Mouse (Mus musculus): ENCODE measurements around the gene R3hdm1. TPM values are rescaled to one million over a fixed set of nuclear protein-coding genes. Genes with fewer than 3 reads are reported as not detected.

R3hdm1 gene
- polyA plus RNA-seq, 1 experiment from 2014 or later = 67.4 TPM

DNA sequence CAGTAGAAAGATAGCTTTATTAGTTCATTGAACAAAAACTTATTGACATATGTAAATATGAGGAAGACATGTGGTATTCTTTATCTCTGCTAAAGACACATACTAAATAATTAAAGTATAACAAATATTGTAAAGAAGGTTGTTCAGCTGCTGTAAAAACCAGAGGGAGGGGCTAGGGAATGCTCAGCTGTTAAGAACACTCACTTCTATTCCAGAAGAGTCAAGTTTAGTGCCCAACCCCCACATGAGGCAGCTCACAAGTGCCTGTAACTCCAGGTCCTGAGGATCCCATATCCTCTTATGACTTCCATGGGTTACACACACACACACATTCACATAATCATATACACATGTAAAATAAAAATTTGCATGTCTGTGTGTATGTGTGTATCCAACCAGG, 67.0 kb downstream of the R3hdm1 start:
- DNase-seq (ENCODE audit: low spot score) (no peak), ATAC-seq (replicated peaks; ENCODE audit: low FRiP score, low TSS enrichment, low read depth) (no peak)
- Histone ChIP-seq H3K9me3 (ENCODE audit: control insufficient read depth, low read length) (no peaks in the 10 kb centered on the region), H3K9ac (ENCODE audit: low read length) (no peak overlapping the region), H3K27ac (ENCODE audit: low read depth) (no peak overlapping the region), H3K36me3 (ENCODE audit: control insufficient read depth, insufficient read depth, low read length) (peaks cover 11% of the 10 kb centered on the region), H3K27me3 (replicated peaks; ENCODE audit: control insufficient read depth, insufficient read depth, low read length) (no peaks in the 10 kb centered on the region), H3K4me1 (replicated peaks; ENCODE audit: control insufficient read depth, insufficient read depth, low read length) (no peaks in the 10 kb centered on the region), H3K4me2 (ENCODE audit: low read length) (no peak overlapping the region), H3K4me3 (ENCODE audit: low read depth, low read length) (no peak overlapping the region)

- 75% methylated on average over 2 of the region's 2 CpGs for WGBS
- DNase-seq (ENCODE audit: low spot score) = no peak
These were observed 88.3 kb downstream of the R3hdm1 start for GRCm38 (mm10) chr1:128191426-128191825.

DNA sequence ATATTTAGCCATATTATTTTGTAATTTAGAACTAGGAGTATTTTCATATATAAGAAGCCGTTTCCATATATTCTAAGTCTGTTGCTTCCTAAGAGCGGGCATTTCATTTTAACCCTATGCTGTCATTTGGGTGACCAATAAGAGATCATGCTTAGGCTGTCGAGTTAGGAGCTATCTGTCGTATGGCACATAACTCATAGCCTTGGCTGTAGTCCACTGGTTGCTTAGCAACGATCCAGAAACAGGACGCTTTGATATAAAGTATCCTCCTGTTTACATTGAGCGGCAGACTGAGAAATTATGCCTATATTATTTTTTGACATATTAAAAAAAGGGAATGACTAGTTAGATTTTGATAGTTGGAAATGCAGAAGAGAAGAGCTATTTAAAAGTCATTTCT, 89.3 kb downstream of the R3hdm1 start:
- no peaks in the 10 kb centered on the region for H3K4me1 ChIP-seq (replicated peaks; ENCODE audit: control insufficient read depth, insufficient read depth, low read length)
- ATAC-seq (replicated peaks; ENCODE audit: low FRiP score, low TSS enrichment, low read depth) (no peak), DNase-seq (ENCODE audit: low spot score) (no peak)
- H3K36me3 ChIP-seq (ENCODE audit: control insufficient read depth, insufficient read depth, low read length) = peaks cover 57% of the 10 kb centered on the region
- no peaks in the 10 kb centered on the region for H3K9me3 ChIP-seq (ENCODE audit: control insufficient read depth, low read length)
- WGBS = 64% methylated on average over 7 of the region's 7 CpGs
- no peak overlapping the region for H3K9ac ChIP-seq (ENCODE audit: low read length)
- no peak overlapping the region for H3K4me3 ChIP-seq (ENCODE audit: low read depth, low read length)
- no peak overlapping the region for H3K4me2 ChIP-seq (ENCODE audit: low read length)
- H3K27ac ChIP-seq (ENCODE audit: low read depth) = no peak overlapping the region
- no peaks in the 10 kb centered on the region for H3K27me3 ChIP-seq (replicated peaks; ENCODE audit: control insufficient read depth, insufficient read depth, low read length)

More at GRCm38 (mm10) chr1:128191426-128191825, 88.3 kb downstream of the R3hdm1 start:
- Histone ChIP-seq H3K27me3 (replicated peaks; ENCODE audit: control insufficient read depth, insufficient read depth, low read length) (no peaks in the 10 kb centered on the region), H3K36me3 (ENCODE audit: control insufficient read depth, insufficient read depth, low read length) (peaks cover 58% of the 10 kb centered on the region), H3K4me1 (replicated peaks; ENCODE audit: control insufficient read depth, insufficient read depth, low read length) (no peaks in the 10 kb centered on the region), H3K9me3 (ENCODE audit: control insufficient read depth, low read length) (no peaks in the 10 kb centered on the region), H3K27ac (ENCODE audit: low read depth) (no peak overlapping the region), H3K4me3 (ENCODE audit: low read depth, low read length) (no peak overlapping the region), H3K9ac (ENCODE audit: low read length) (no peak overlapping the region), H3K4me2 (ENCODE audit: low read length) (no peak overlapping the region)
- ATAC-seq (replicated peaks; ENCODE audit: low FRiP score, low TSS enrichment, low read depth) = no peak

DNA sequence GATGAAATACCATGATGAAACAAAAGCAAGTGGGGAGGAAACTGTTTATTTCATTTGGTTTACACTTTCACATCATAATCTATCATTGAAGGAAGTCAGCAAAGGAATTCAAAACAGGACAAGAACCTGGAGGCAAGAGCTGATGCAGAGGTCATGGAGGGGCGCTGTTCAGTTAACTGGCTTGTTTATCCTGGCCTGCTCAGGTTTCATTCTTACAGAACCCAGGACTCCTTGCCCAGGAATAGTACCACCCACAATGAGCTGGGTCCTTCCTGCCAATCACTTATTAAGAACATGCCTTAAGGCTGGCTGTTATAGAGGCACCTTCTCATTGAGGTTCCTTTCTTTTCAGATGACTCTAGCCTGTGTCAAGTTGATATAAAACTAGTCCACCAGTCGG, 90.9 kb downstream of the R3hdm1 start:
- H3K27ac ChIP-seq (ENCODE audit: low read depth) = no peak overlapping the region
- 31% methylated on average over 2 of the region's 2 CpGs for WGBS

GRCm38 (mm10) chr1:128197353-128197752, 94.3 kb downstream of the R3hdm1 start:
- H3K4me2 ChIP-seq (ENCODE audit: low read length) = no peak overlapping the region
- H3K27me3 ChIP-seq (replicated peaks; ENCODE audit: control insufficient read depth, insufficient read depth, low read length) = no peaks in the 10 kb centered on the region
- ATAC-seq (replicated peaks; ENCODE audit: low FRiP score, low TSS enrichment, low read depth) (no peak), DNase-seq (ENCODE audit: low spot score) (no peak)
- no peaks in the 10 kb centered on the region for H3K4me1 ChIP-seq (replicated peaks; ENCODE audit: control insufficient read depth, insufficient read depth, low read length)
- peaks cover 59% of the 10 kb centered on the region for H3K36me3 ChIP-seq (ENCODE audit: control insufficient read depth, insufficient read depth, low read length)
- no peak overlapping the region for H3K9ac ChIP-seq (ENCODE audit: low read length)
- no peak overlapping the region for H3K27ac ChIP-seq (ENCODE audit: low read depth)
- no peak overlapping the region for H3K4me3 ChIP-seq (ENCODE audit: low read depth, low read length)
- 92% methylated on average over 1 of the region's 1 CpGs for WGBS
- H3K9me3 ChIP-seq (ENCODE audit: control insufficient read depth, low read length) = no peaks in the 10 kb centered on the region

More for the DNA sequence above, 90.9 kb downstream of the R3hdm1 start:
- Histone ChIP-seq H3K9ac (ENCODE audit: low read length) (no peak overlapping the region), H3K4me2 (ENCODE audit: low read length) (no peak overlapping the region), H3K4me3 (ENCODE audit: low read depth, low read length) (no peak overlapping the region), H3K27me3 (replicated peaks; ENCODE audit: control insufficient read depth, insufficient read depth, low read length) (no peaks in the 10 kb centered on the region), H3K9me3 (ENCODE audit: control insufficient read depth, low read length) (no peaks in the 10 kb centered on the region), H3K4me1 (replicated peaks; ENCODE audit: control insufficient read depth, insufficient read depth, low read length) (no peaks in the 10 kb centered on the region), H3K36me3 (ENCODE audit: control insufficient read depth, insufficient read depth, low read length) (peaks cover 53% of the 10 kb centered on the region)
- no peak for ATAC-seq (replicated peaks; ENCODE audit: low FRiP score, low TSS enrichment, low read depth)
- DNase-seq (ENCODE audit: low spot score) = no peak

GRCm38 (mm10) chr1:128213261-128213660, 110.2 kb downstream of the R3hdm1 start:
- Histone ChIP-seq H3K36me3 (ENCODE audit: control insufficient read depth, insufficient read depth, low read length) (peaks cover 50% of the 10 kb centered on the region), H3K4me2 (ENCODE audit: low read length) (no peak overlapping the region), H3K9me3 (ENCODE audit: control insufficient read depth, low read length) (no peaks in the 10 kb centered on the region), H3K27ac (ENCODE audit: low read depth) (no peak overlapping the region), H3K27me3 (replicated peaks; ENCODE audit: control insufficient read depth, insufficient read depth, low read length) (no peaks in the 10 kb centered on the region), H3K9ac (ENCODE audit: low read length) (no peak overlapping the region), H3K4me3 (ENCODE audit: low read depth, low read length) (no peak overlapping the region), H3K4me1 (replicated peaks; ENCODE audit: control insufficient read depth, insufficient read depth, low read length) (no peaks in the 10 kb centered on the region)
- ATAC-seq (replicated peaks; ENCODE audit: low FRiP score, low TSS enrichment, low read depth) (no peak), DNase-seq (ENCODE audit: low spot score) (no peak)
- 70% methylated on average over 5 of the region's 5 CpGs for WGBS

DNA sequence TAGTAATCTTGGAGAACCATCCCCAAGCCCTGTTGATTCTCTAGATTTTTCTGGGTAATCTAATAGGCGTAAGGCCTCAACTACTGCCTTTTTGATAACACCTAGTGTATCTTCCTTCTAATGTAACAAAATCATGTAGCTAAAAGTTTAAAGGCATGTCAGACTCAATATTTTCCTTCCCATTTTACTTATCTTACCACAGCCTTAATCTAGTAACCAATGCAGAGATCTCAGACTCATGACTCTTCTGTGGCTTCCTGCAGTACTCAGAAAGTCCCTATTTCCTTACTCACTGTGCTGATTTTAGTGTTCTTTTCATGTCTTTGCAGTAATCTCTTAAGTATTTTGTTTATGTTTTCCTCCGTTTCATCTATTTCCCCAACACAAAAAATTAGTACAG, 118.8 kb downstream of the R3hdm1 start:
- Histone ChIP-seq H3K36me3 (ENCODE audit: control insufficient read depth, insufficient read depth, low read length) (peaks cover 55% of the 10 kb centered on the region), H3K9ac (ENCODE audit: low read length) (no peak overlapping the region), H3K4me1 (replicated peaks; ENCODE audit: control insufficient read depth, insufficient read depth, low read length) (no peaks in the 10 kb centered on the region), H3K4me3 (ENCODE audit: low read depth, low read length) (no peak overlapping the region), H3K9me3 (ENCODE audit: control insufficient read depth, low read length) (no peaks in the 10 kb centered on the region), H3K27me3 (replicated peaks; ENCODE audit: control insufficient read depth, insufficient read depth, low read length) (no peaks in the 10 kb centered on the region), H3K4me2 (ENCODE audit: low read length) (no peak overlapping the region), H3K27ac (ENCODE audit: low read depth) (no peak overlapping the region)
- no peak for ATAC-seq (replicated peaks; ENCODE audit: low FRiP score, low TSS enrichment, low read depth)
- no peak for DNase-seq (ENCODE audit: low spot score)
- WGBS = 96% methylated on average over 2 of the region's 2 CpGs

DNA sequence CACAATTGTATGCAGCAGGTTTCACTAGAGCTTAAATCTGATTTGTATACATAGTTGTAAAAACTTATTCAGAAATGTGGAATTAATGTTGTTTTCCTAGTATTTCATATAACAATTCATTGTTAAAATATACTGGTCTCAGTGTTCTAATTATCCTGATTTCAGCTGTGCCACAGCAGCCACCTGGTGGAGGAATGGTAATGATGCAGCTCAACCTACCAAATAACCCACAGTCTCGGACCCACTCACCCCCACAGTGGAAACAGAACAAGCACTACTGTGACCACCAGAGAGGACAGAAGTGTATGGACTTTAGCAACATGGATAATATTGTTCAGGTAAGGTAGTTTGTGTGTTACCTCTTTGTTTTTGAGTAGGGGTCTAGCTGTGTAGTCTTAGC, 120.2 kb downstream of the R3hdm1 start:
- DNase-seq (ENCODE audit: low spot score) = no peak
- H3K4me2 ChIP-seq (ENCODE audit: low read length) = no peak overlapping the region
- no peaks in the 10 kb centered on the region for H3K27me3 ChIP-seq (replicated peaks; ENCODE audit: control insufficient read depth, insufficient read depth, low read length)
- no peak overlapping the region for H3K9ac ChIP-seq (ENCODE audit: low read length)
- no peak for ATAC-seq (replicated peaks; ENCODE audit: low FRiP score, low TSS enrichment, low read depth)
- no peaks in the 10 kb centered on the region for H3K9me3 ChIP-seq (ENCODE audit: control insufficient read depth, low read length)
- 73% methylated on average over 1 of the region's 1 CpGs for WGBS
- no peak overlapping the region for H3K4me3 ChIP-seq (ENCODE audit: low read depth, low read length)
- H3K27ac ChIP-seq (ENCODE audit: low read depth) = no peak overlapping the region
- peaks cover 54% of the 10 kb centered on the region for H3K36me3 ChIP-seq (ENCODE audit: control insufficient read depth, insufficient read depth, low read length)
- no peaks in the 10 kb centered on the region for H3K4me1 ChIP-seq (replicated peaks; ENCODE audit: control insufficient read depth, insufficient read depth, low read length)

GRCm38 (mm10) chr1:128235181-128235580, 132.1 kb downstream of the R3hdm1 start:
- no peak overlapping the region for H3K27ac ChIP-seq (ENCODE audit: low read depth)
- ATAC-seq (replicated peaks; ENCODE audit: low FRiP score, low TSS enrichment, low read depth) (no peak), DNase-seq (ENCODE audit: low spot score) (no peak)
- H3K4me2 ChIP-seq (ENCODE audit: low read length) = no peak overlapping the region
- H3K9me3 ChIP-seq (ENCODE audit: control insufficient read depth, low read length) = no peaks in the 10 kb centered on the region
- no peaks in the 10 kb centered on the region for H3K4me1 ChIP-seq (replicated peaks; ENCODE audit: control insufficient read depth, insufficient read depth, low read length)
- no peak overlapping the region for H3K9ac ChIP-seq (ENCODE audit: low read length)
- H3K36me3 ChIP-seq (ENCODE audit: control insufficient read depth, insufficient read depth, low read length) = peaks cover 67% of the 10 kb centered on the region
- WGBS = 94% methylated on average over 4 of the region's 4 CpGs
- no peaks in the 10 kb centered on the region for H3K27me3 ChIP-seq (replicated peaks; ENCODE audit: control insufficient read depth, insufficient read depth, low read length)
- H3K4me3 ChIP-seq (ENCODE audit: low read depth, low read length) = no peak overlapping the region
